Comparison of ENCODE assay signal across 23 mouse cellular contexts in genomic region chr14:86204582-86204981, GRCm38 (mm10).
DNase-seq lines count a peak whose midpoint lies in the region; ATAC-seq and TF ChIP-seq lines count a peak whose summit lies in the region.
"Had no signal": no experiment of that assay in that cellular context is flagged by ENCODE, and none has a peak within 500 bp of the region (broad histone marks: within the 10 kb centered on the region; RNA-seq: fewer than 3 reads in every experiment).

No protein-coding gene starts in this region.

- H3K9me3 ChIP-seq in kidney, embryonic 15.5 days (replicated peaks): no peaks in the 10 kb centered on the region
- no peaks in the 10 kb centered on the region for H3K9me3 ChIP-seq in midbrain, embryonic 12.5 days
- no peaks in the 10 kb centered on the region for H3K9me3 ChIP-seq in midbrain, postnatal 0 days (ENCODE audit: low read length)
- H3K9me3 ChIP-seq in embryonic facial prominence, embryonic 10.5 days: no peaks in the 10 kb centered on the region
- H3K9me3 ChIP-seq: embryonic facial prominence, embryonic 12.5 days; hindbrain, embryonic 12.5 days; liver, embryonic 13.5 days; neural tube, embryonic 13.5 days; stomach, embryonic 15.5 days had no signal

- no peak for TF ChIP-seq CTCF in midbrain, postnatal 0 days (IDR thresholded peaks at IDR 0.05)

- H3K4me2 ChIP-seq in kidney, embryonic 15.5 days: no peak overlapping the region
- H3K4me2 ChIP-seq in midbrain, embryonic 12.5 days (replicated peaks): no peak overlapping the region
- no peak overlapping the region for H3K4me2 ChIP-seq in midbrain, postnatal 0 days (ENCODE audit: low read depth, low read length, poor library complexity, severe bottlenecking)
- H3K4me2 ChIP-seq: embryonic facial prominence, embryonic 12.5 days; heart, embryonic 11.5 days; hindbrain, embryonic 12.5 days; liver, embryonic 13.5 days; neural tube, embryonic 13.5 days; stomach, embryonic 15.5 days had no signal

- peak; percentile 6 for DNase-seq in adrenal gland, adult 2 months
- no peak for DNase-seq in adrenal gland, adult 8-10 months
- DNase-seq in kidney, postnatal 4 days: no peak
- DNase-seq in midbrain, postnatal 0 days (ENCODE audit: low spot score): no peak
- DNase-seq in embryonic facial prominence, embryonic 10.5 days (ENCODE audit: low spot score): no peak
- no peak for DNase-seq in layer of hippocampus, adult 8-10 months (ENCODE audit: low spot score in 2 of 2)
- DNase-seq: cerebellum, adult 8-10 months; gastrocnemius, adult 2 months; heart, postnatal 10 days; kidney, adult 9 months; liver, embryonic 13.5 days; lung, postnatal 10 days; right cerebral cortex, postnatal 25 days had no signal

- no peaks in the 10 kb centered on the region for H3K36me3 ChIP-seq in kidney, embryonic 15.5 days
- H3K36me3 ChIP-seq in midbrain, embryonic 12.5 days: no peaks in the 10 kb centered on the region
- no peaks in the 10 kb centered on the region for H3K36me3 ChIP-seq in midbrain, postnatal 0 days (ENCODE audit: insufficient read depth, low read length)
- H3K36me3 ChIP-seq in embryonic facial prominence, embryonic 10.5 days (replicated peaks): no peaks in the 10 kb centered on the region
- H3K36me3 ChIP-seq: embryonic facial prominence, embryonic 12.5 days; hindbrain, embryonic 12.5 days; liver, embryonic 13.5 days; neural tube, embryonic 13.5 days; stomach, embryonic 15.5 days had no signal

- no peak overlapping the region for H3K9ac ChIP-seq in kidney, embryonic 15.5 days
- no peak overlapping the region for H3K9ac ChIP-seq in midbrain, embryonic 12.5 days (replicated peaks)
- H3K9ac ChIP-seq in midbrain, postnatal 0 days (replicated peaks; ENCODE audit: low read length, poor library complexity, severe bottlenecking): no peak overlapping the region
- H3K9ac ChIP-seq: embryonic facial prominence, embryonic 12.5 days; hindbrain, embryonic 12.5 days; liver, embryonic 13.5 days; neural tube, embryonic 13.5 days; stomach, embryonic 15.5 days had no signal

- ATAC-seq in kidney, embryonic 15.5 days (replicated peaks; ENCODE audit: low FRiP score): peak; percentile 66; the same call in 1 of the 2 replicates
- peak; percentile 16; the same call in 1 of the 2 replicates for ATAC-seq in midbrain, embryonic 12.5 days (ENCODE audit: low FRiP score, low read depth)
- no peak for ATAC-seq in midbrain, postnatal 0 days (ENCODE audit: low FRiP score)
- ATAC-seq: inflammation-experienced regulatory T-cells, adult 6 months; Patski had no signal

- H3K27ac ChIP-seq in kidney, embryonic 15.5 days: no peak overlapping the region
- no peak overlapping the region for H3K27ac ChIP-seq in midbrain, embryonic 12.5 days (replicated peaks)
- H3K27ac ChIP-seq in midbrain, postnatal 0 days (ENCODE audit: low read depth, low read length): no peak overlapping the region
- 0 out of 2 replicates have a peak overlapping the region, but pooled peaks have one; percentile 14 for H3K27ac ChIP-seq in embryonic facial prominence, embryonic 10.5 days (replicated peaks)
- H3K27ac ChIP-seq: embryonic facial prominence, embryonic 12.5 days; gastrocnemius, adult 2 months; hindbrain, embryonic 12.5 days; layer of hippocampus, adult 2 months; liver, embryonic 13.5 days; neural tube, embryonic 13.5 days; stomach, embryonic 15.5 days had no signal

- WGBS in kidney, embryonic 15.5 days: 83% methylated on average over 6 of the region's 7 CpGs
- 80% methylated on average over 6 of the region's 7 CpGs for WGBS in midbrain, embryonic 12.5 days
- WGBS in midbrain, postnatal 0 days: 85% methylated on average over 7 of the region's 7 CpGs
- 84% methylated on average over 6 of the region's 7 CpGs for WGBS in embryonic facial prominence, embryonic 10.5 days

- no peaks in the 10 kb centered on the region for H3K27me3 ChIP-seq in kidney, embryonic 15.5 days
- no peaks in the 10 kb centered on the region for H3K27me3 ChIP-seq in midbrain, embryonic 12.5 days
- no peaks in the 10 kb centered on the region for H3K27me3 ChIP-seq in midbrain, postnatal 0 days (ENCODE audit: insufficient read depth, low read length)
- H3K27me3 ChIP-seq in embryonic facial prominence, embryonic 10.5 days (replicated peaks; ENCODE audit: low read depth, poor library complexity, severe bottlenecking): no peaks in the 10 kb centered on the region
- H3K27me3 ChIP-seq: embryonic facial prominence, embryonic 12.5 days; hindbrain, embryonic 12.5 days; liver, embryonic 13.5 days; neural tube, embryonic 13.5 days; stomach, embryonic 15.5 days had no signal

- H3K4me3 ChIP-seq in kidney, embryonic 15.5 days (replicated peaks): no peak overlapping the region
- no peak overlapping the region for H3K4me3 ChIP-seq in midbrain, embryonic 12.5 days
- H3K4me3 ChIP-seq in midbrain, postnatal 0 days (ENCODE audit: low read depth, low read length): no peak overlapping the region
- no peak overlapping the region for H3K4me3 ChIP-seq in embryonic facial prominence, embryonic 10.5 days
- H3K4me3 ChIP-seq: embryonic facial prominence, embryonic 12.5 days; gastrocnemius, adult 2 months; hindbrain, embryonic 12.5 days; layer of hippocampus, adult 2 months; liver, embryonic 13.5 days; neural tube, embryonic 13.5 days; stomach, embryonic 15.5 days had no signal

- no peaks in the 10 kb centered on the region for H3K4me1 ChIP-seq in kidney, embryonic 15.5 days
- no peaks in the 10 kb centered on the region for H3K4me1 ChIP-seq in midbrain, embryonic 12.5 days
- H3K4me1 ChIP-seq in midbrain, postnatal 0 days (ENCODE audit: insufficient read depth, low read length): no peaks in the 10 kb centered on the region
- H3K4me1 ChIP-seq in embryonic facial prominence, embryonic 10.5 days: no peaks in the 10 kb centered on the region
- H3K4me1 ChIP-seq: embryonic facial prominence, embryonic 12.5 days; hindbrain, embryonic 12.5 days; liver, embryonic 13.5 days; neural tube, embryonic 13.5 days; stomach, embryonic 15.5 days had no signal
